Mouse (Mus musculus) gonadal fat pad, adult 2 months (tissue): Measurements from ENCODE around the gene BC048403. TPM values are rescaled to one million over a fixed set of nuclear protein-coding genes. Genes with fewer than 3 reads are reported as not detected.

ENCODE experiments used
- DNase-seq: peaks from one replicate; pipeline ENCODE4 v3.0.0-alpha.2; 2012; ENCODE audit warnings: low read depth
- polyA plus RNA-seq: library from polyadenylated mRNA; depleted of rRNA; stranded (reverse); fragments of >200 nt; gene quantifications from 2 replicates; pipeline ENCODE4 v1.2.3, GENCODE M21; 2012; rRNA removed

Gene BC048403
- 7.1 and 9.6 TPM in 2 replicates for polyA plus RNA-seq

- DNase-seq, result no peak
Measured at GRCm38 (mm10) chr10:121739548-121740505, at the start of gene BC048403. TSS of gene BC048403 (plus strand) at chr10:121739937.

- no peak for DNase-seq
Measured at GRCm38 (mm10) chr10:121692944-121693579, 46.7 kb upstream of the BC048403 start.

- no peak for DNase-seq
Measured at GRCm38 (mm10) chr10:121694567-121694966, 45.2 kb upstream of the BC048403 start.

GRCm38 (mm10) chr10:121701296-121702248, 38.2 kb upstream of the BC048403 start:
- no peak for DNase-seq

- DNase-seq, result peak; percentile 64
Measured at GRCm38 (mm10) chr10:121703619-121704018, 36.1 kb upstream of the BC048403 start.

GRCm38 (mm10) chr10:121704871-121705270, 34.9 kb upstream of the BC048403 start:
- no peak for DNase-seq

GRCm38 (mm10) chr10:121705399-121706163, 34.2 kb upstream of the BC048403 start:
- no peak for DNase-seq

GRCm38 (mm10) chr10:121716862-121717261, 22.9 kb upstream of the BC048403 start:
- no peak for DNase-seq

GRCm38 (mm10) chr10:121718896-121719585, 20.7 kb upstream of the BC048403 start:
- no peak for DNase-seq

- no peak for DNase-seq
Measured at GRCm38 (mm10) chr10:121720701-121721100, 19.0 kb upstream of the BC048403 start.

GRCm38 (mm10) chr10:121726505-121726904, 13.2 kb upstream of the BC048403 start:
- no peak for DNase-seq

GRCm38 (mm10) chr10:121727151-121727550, 12.6 kb upstream of the BC048403 start:
- DNase-seq, result no peak

- DNase-seq, result no peak
Measured at GRCm38 (mm10) chr10:121728226-121728625, 11.5 kb upstream of the BC048403 start.

- DNase-seq, result no peak
Measured at GRCm38 (mm10) chr10:121731048-121731725, 8.6 kb upstream of the BC048403 start.

GRCm38 (mm10) chr10:121732542-121732941, 7.2 kb upstream of the BC048403 start:
- no peak for DNase-seq

- DNase-seq, result no peak
Measured at GRCm38 (mm10) chr10:121737256-121737655, 2.5 kb upstream of the BC048403 start.

- DNase-seq, result no peak
Measured at GRCm38 (mm10) chr10:121742336-121742735, 2.6 kb downstream of the BC048403 start.

- no peak for DNase-seq
Measured at GRCm38 (mm10) chr10:121750175-121750574, 10.4 kb downstream of the BC048403 start.

- DNase-seq, result no peak
Measured at GRCm38 (mm10) chr10:121754237-121754636, 14.5 kb downstream of the BC048403 start.

- no peak for DNase-seq
Measured at GRCm38 (mm10) chr10:121755822-121756221, 16.1 kb downstream of the BC048403 start.
